Mouse (Mus musculus) thymus, adult 2 months (tissue): ENCODE measurements around the gene Ube2t.

Experiments used
- CTCF ChIP-seq: fragments of 200-500 bp; IDR thresholded peaks from 2 replicates; pipeline ENCODE4 v1.5.1; 2012; ENCODE audit warnings: mild to moderate bottlenecking, control low read depth, low read length, moderate library complexity, borderline replicate concordance; ENCODE audit not compliant: control insufficient read depth, poor library complexity, insufficient read depth; ENCODE audit errors: extremely low read depth
- POLR2A ChIP-seq: fragments of 200-500 bp; IDR thresholded peaks from 2 replicates; pipeline ENCODE4 v1.6.1; 2012; ENCODE audit warnings: mild to moderate bottlenecking, low read length, control low read depth, moderate library complexity; ENCODE audit not compliant: control insufficient read depth, poor library complexity, insufficient read depth; ENCODE audit errors: extremely low read depth

- TF ChIP-seq CTCF: no peak
- no peak for TF ChIP-seq POLR2A
Measured at GRCm38 (mm10) chr1:135020281-135020940, 58.0 kb downstream of the Ube2t start.
